Mouse (Mus musculus) lung, embryonic 14.5 days (tissue): Measurements from ENCODE around the gene Eif4g1. TPM values are rescaled to one million over a fixed set of nuclear protein-coding genes. Genes with fewer than 3 reads are reported as not detected.
"Not testable (repeated sequence)": the region's sequence is repeated elsewhere in the genome, so short reads cannot be mapped to it uniquely, and the experiment has no call there.

Source experiments
- ATAC-seq: fragments of 200-750 bp; cut with Nextera tagmentation; 2 replicates; pipeline ENCODE4 v1.8.0; 2017; ENCODE audit warnings: mild to moderate bottlenecking, moderate TSS enrichment, moderate library complexity; ENCODE audit not compliant: insufficient read depth
- DNase-seq: peaks from one replicate; pipeline ENCODE4 v3.0.0-alpha.2; 2015
- H3K27ac ChIP-seq: fragments of 300-500 bp; sonication (generic); 2 replicates; pipeline ENCODE4 v1.5.1; 2014; ENCODE audit warnings: low read depth, mild to moderate bottlenecking, moderate library complexity
- H3K27me3 ChIP-seq: fragments of 300-500 bp; sonication (generic); 2 replicates; pipeline ENCODE4 v1.6.1; 2014; ENCODE audit warnings: low read length, control low read depth; ENCODE audit not compliant: insufficient read depth
- H3K36me3 ChIP-seq: fragments of 300-500 bp; sonication (generic); 2 replicates; pipeline ENCODE4 v1.6.1; 2014; ENCODE audit warnings: control low read depth; ENCODE audit not compliant: insufficient read depth
- H3K4me1 ChIP-seq: fragments of 300-500 bp; sonication (generic); 2 replicates; pipeline ENCODE4 v1.6.1; 2014; ENCODE audit warnings: antibody characterized with exemption, control low read depth; ENCODE audit not compliant: insufficient read depth
- H3K4me2 ChIP-seq: fragments of 300-500 bp; sonication (generic); 2 replicates; pipeline ENCODE4 v1.6.1; 2014; ENCODE audit warnings: mild to moderate bottlenecking
- H3K4me3 ChIP-seq: fragments of 300-500 bp; sonication (generic); 2 replicates; pipeline ENCODE4 v1.5.1; 2014; ENCODE audit warnings: low read depth, low read length
- H3K9ac ChIP-seq: fragments of 300-500 bp; sonication (generic); 2 replicates; pipeline ENCODE4 v1.6.1; 2014
- H3K9me3 ChIP-seq: fragments of 300-500 bp; sonication (generic); 2 replicates; pipeline ENCODE4 v1.6.1; 2016; ENCODE audit warnings: low read depth, low read length, control low read depth
- CTCF ChIP-seq: IDR thresholded peaks from 2 replicates; pipeline ENCODE4 v1.5.1; 2016; ENCODE audit warnings: antibody characterized with exemption, low read depth
- WGBS: fragments of 180-500 bp; shearing (Covaris S2); extraction: QIAGEN DNeasy Blood & Tissue Kit; methylation state at CpG from one replicate; pipeline ENCODE4 v1.1.7; 2014; 5-methylcytosine and 5-hydroxymethylcytosine counted together
- polyA plus RNA-seq: library from polyadenylated mRNA; unstranded; fragments of >200 nt; fragmentation: Nextera tagmentation; extraction: Ambion mirVana; gene quantifications from 2 replicates; pipeline ENCODE4 v1.2.1, GENCODE M21; 2014

Eif4g1 gene
- polyA plus RNA-seq, result 176 and 191 TPM in 2 replicates

- not testable (repeated sequence) for H3K27ac ChIP-seq, H3K9me3 ChIP-seq, H3K4me1 ChIP-seq, H3K9ac ChIP-seq, H3K27me3 ChIP-seq, H3K4me2 ChIP-seq, H3K4me3 ChIP-seq, ATAC-seq, DNase-seq
- 90% methylated on average over 4 of the region's 6 CpGs for WGBS
- peaks cover 12% of the 10 kb centered on the region; the same call in 1 of the 2 replicates for H3K36me3 ChIP-seq
These were observed at the start of gene Eif4g1 for GRCm38 (mm10) chr16:20668013-20668412. Gene Eif4g1, plus strand, starts transcription at chr16:20668313.

DNA sequence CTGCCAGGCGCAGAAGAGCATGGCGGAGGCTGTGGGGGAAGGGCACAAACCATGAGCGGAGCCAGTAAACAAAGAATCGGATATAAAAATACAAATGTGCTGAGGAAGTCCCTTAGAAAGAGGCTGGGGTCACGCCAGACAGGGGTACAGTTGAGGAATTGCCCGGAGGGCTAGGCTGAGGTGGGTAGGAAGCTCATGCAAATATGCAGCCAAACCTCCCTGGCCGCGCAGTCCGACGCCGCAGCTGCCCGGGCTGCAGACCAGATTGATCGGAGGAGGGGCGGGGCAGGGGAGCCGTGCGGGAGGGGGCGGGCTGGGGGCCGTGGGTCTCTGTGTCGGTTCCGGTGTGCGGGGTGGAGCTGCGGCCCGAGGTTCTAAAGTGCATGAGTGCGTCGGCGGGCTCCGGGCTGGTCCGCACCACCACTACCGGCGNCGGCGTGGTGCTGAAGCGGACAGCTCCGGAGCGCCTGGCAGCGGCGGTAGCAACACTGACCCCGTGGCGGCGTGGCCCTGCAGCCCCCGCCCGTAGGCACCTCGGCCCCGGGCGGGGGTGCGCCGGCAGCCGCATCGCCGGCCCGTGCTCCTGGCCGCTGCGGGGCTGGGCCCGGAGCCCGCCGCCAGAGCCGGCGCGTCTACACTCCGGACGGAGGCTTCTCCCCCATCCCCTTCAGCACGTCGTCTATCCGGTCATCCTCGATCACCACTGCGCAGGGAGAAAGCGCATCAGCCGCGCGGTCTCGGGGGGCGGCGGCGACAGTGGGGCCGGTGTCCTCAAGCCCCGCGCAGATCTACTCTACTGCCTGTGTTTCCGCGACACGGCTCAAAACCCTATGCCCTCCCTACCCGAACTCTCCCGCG is 48.3 kb upstream of the Eif4g1 start:
- DNase-seq (peak; percentile 71), ATAC-seq (peak; percentile 28)
- Histone ChIP-seq H3K27me3 (peaks cover 39% of the 10 kb centered on the region), H3K4me2 (peak overlapping the region; percentile 99), H3K27ac (no peak overlapping the region), H3K4me1 (peaks cover 3% of the 10 kb centered on the region), H3K9ac (no peak overlapping the region), H3K36me3 (no peaks in the 10 kb centered on the region), H3K9me3 (no peaks in the 10 kb centered on the region), H3K4me3 (peak overlapping the region; percentile 80)
- TF ChIP-seq CTCF, result no peak
- WGBS, result 2% methylated on average over 81 of the region's 83 CpGs

- Histone ChIP-seq H3K9ac (no peak overlapping the region), H3K27me3 (peaks cover 39% of the 10 kb centered on the region)
These were observed 47.7 kb upstream of the Eif4g1 start for GRCm38 (mm10) chr16:20620399-20620735.

GRCm38 (mm10) chr16:20620751-20621190 is 47.3 kb upstream of the Eif4g1 start:
- H3K36me3 ChIP-seq, result no peaks in the 10 kb centered on the region
- ATAC-seq (peak; percentile 3; the same call in 1 of the 2 replicates), DNase-seq (no peak)
- H3K4me3 ChIP-seq, result peak overlapping the region; percentile 80
- peak overlapping the region; percentile 99 for H3K4me2 ChIP-seq
- H3K27ac ChIP-seq, result no peak overlapping the region
- H3K4me1 ChIP-seq, result peaks cover 3% of the 10 kb centered on the region
- peaks cover 39% of the 10 kb centered on the region for H3K27me3 ChIP-seq
- peak overlapping the region; percentile 65 for H3K9ac ChIP-seq
- under 1% methylated on average over 32 of the region's 32 CpGs for WGBS
- no peaks in the 10 kb centered on the region for H3K9me3 ChIP-seq
- no peak for TF ChIP-seq CTCF

More at GRCm38 (mm10) chr16:20620399-20620735, 47.7 kb upstream of the Eif4g1 start:
- WGBS, result under 1% methylated on average over 9 of the region's 9 CpGs
- no peak for TF ChIP-seq CTCF
- peak overlapping the region; percentile 99 for H3K4me2 ChIP-seq
- no peak for ATAC-seq
- no peaks in the 10 kb centered on the region for H3K9me3 ChIP-seq
- peaks cover 3% of the 10 kb centered on the region for H3K4me1 ChIP-seq
- peak overlapping the region; percentile 80 for H3K4me3 ChIP-seq
- no peak overlapping the region for H3K27ac ChIP-seq
- no peaks in the 10 kb centered on the region for H3K36me3 ChIP-seq
- DNase-seq, result no peak

DNA sequence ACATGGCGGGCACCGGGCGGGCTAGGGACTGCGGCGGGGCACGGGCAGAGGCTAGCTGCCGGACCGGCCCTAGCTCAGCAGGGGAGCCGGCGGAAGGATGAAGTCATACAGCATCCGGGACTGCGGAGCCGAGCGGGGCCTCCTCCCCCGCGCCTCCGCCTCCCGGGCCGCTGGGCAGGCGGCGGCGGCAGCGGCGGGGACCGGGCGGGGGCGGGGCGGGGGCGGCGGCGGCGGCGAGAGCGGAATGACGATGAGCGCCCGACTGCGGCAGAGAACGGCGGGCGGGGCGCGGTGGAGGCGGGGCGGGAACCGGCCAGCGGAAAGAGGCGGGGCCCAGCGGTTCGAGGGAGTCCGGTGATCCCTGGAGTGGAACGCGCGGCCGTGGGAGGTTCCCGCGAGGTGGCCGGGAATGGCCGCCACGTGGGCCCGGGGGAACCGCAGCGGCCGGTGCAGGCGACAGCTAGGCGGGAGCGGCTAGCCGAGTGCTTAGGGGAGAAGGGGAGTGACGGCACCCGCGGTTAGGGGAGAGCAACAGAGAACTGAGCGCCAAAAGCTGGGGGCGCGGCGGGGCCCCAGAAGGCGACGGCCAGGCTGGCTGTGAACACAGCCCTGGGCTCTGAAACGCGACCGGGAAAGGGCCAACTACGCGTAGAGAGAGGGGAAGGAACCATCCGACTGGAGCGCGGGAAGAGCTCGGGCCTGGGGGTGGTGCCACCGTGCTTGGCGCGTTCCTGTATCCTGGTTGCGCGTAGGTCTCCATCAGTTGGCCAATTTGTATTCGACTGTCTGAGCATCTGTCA is 46.7 kb upstream of the Eif4g1 start, which contains the start of gene Camk2n2:
Gene Camk2n2 (minus strand): TSS at position 97 of the 800 bp plus-strand sequence.
- Histone ChIP-seq H3K4me3 (peak within 1 kb of the TSS; percentile 80), H3K4me2 (peak within 1 kb of the TSS; percentile 99), H3K9me3 (no peaks in the 10 kb centered on the region), H3K4me1 (peaks cover 3% of the 10 kb centered on the region), H3K9ac (peak within 1 kb of the TSS; percentile 65), H3K27me3 (peaks cover 39% of the 10 kb centered on the region), H3K36me3 (no peaks in the 10 kb centered on the region), H3K27ac (peak within 1 kb of the TSS; percentile 50; the same call in 1 of the 2 replicates)
- DNase-seq, result peak; percentile 69
- WGBS, result under 1% methylated on average over 70 of the region's 92 CpGs
- ATAC-seq, result peak; percentile 64
- TF ChIP-seq CTCF, result no peak

DNA sequence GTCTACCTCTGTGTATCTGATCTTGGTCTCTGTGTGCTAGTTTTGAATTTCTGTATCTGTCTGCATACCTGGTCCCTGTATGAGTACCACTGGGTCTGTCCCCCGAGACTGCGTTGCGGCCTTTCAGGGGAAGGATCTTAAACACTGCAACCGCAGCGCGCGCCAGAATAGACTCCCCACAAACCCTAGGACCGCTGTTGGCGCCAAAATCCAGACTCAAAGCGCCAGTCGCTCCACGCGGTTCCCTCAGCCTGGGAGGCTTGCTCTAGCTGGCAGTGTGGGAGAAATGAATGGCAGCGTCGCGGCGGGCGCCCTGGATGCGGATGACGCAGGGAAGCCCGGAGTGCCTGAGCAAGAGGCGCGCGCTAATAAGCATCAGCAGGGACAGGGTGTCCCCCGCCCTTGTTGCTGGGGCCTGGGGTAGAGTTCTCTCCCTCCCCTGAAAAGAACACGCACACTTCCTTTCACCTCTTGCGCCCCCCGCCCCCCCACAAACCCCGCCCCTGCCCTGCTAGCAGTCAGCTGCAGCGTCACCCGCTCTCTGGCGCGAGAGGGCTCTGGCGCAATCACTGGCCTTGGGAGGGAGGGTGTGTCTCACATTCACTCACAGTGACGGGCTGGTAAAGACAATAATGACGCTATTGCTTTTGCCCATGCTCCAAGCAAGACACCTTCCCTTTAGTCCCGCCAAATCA is 46.0 kb upstream of the Eif4g1 start:
- H3K27ac ChIP-seq, result peak overlapping the region; percentile 30; the same call in 1 of the 2 replicates
- WGBS, result under 1% methylated on average over 37 of the region's 37 CpGs
- ATAC-seq, result peak; percentile 70

More for the DNA sequence above, 46.0 kb upstream of the Eif4g1 start:
- Histone ChIP-seq H3K27me3 (peaks cover 39% of the 10 kb centered on the region), H3K4me2 (peak overlapping the region; percentile 99), H3K9me3 (no peaks in the 10 kb centered on the region), H3K9ac (peak overlapping the region; percentile 65), H3K36me3 (no peaks in the 10 kb centered on the region), H3K4me1 (peaks cover 3% of the 10 kb centered on the region), H3K4me3 (peak overlapping the region; percentile 80)
- no peak for TF ChIP-seq CTCF
- DNase-seq, result peak; percentile 85
